Mouse (Mus musculus) heart, adult 18-20 months (tissue): ENCODE data around the gene Ptpn4. TPM values are rescaled to one million over a fixed set of nuclear protein-coding genes. Genes with fewer than 3 reads are reported as not detected.

Source experiments
- DNase-seq, 2 experiments: peaks; one replicate each; pipeline ENCODE4 v3.0.0; 2021 to 2022; ENCODE audit warnings: mixed read lengths in 1 of 2
- long read RNA-seq, 2 experiments: library from polyadenylated mRNA; stranded (forward); transcript quantifications; one replicate each; pipeline ENCODE4 v2.0.0; 2021
- total RNA-seq, 2 experiments: library from RNA; stranded (reverse); gene quantifications; 2 replicates each; pipeline ENCODE4 v1.2.3; 2021

Gene Ptpn4
- 10 to 100 TPM; 28.1 to 30.2 TPM for total RNA-seq
- long read RNA-seq, experiment 1, full-length matches to known transcripts = 3 of 5 reads
- long read RNA-seq, experiment 1, partial matches to known transcripts = 1 of 5 reads
- long read RNA-seq, experiment 1, other reads (novel, unspliced or antisense) = 1 of 5 reads
- long read RNA-seq, experiment 2, full-length matches to known transcripts = 1 of 1 reads
- long read RNA-seq, experiment 2, partial matches to known transcripts = 0 of 1 reads
- long read RNA-seq, experiment 2, other reads (novel, unspliced or antisense) = 0 of 1 reads

DNA sequence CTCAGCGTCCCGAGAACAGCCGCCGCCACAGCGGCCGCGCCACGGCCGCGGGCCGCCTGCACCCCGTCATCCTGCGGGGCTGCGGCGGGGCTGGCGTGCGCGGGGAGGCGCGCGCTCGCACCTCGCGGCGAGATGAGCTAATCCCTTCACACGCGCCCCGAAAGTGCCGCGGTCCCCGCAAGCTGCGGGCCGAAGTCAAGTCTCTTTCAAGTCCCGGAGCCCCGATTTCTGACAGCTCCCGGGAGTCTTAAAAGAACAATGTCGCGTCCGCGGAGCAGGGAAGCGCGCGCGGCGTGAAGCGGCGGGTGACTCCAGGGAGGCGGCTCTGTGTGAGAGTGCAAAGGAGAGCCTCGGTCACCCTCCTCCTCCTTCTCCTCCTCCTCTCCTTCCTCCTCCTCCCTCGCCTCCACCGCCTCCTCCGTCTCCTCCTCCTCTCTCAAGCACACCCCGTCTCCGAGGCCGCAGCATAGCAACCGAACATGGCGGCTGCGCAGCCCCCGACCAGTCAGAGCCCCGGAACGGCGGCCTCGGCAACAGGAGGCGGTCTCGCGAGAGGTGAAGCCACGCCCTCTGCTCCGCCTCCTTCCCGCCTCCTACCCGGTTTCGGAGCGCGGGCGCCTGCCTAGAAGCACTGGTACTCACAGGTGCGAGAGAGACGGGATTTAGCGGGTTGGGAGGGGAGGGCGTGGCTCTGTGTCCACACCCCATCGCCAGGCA lies at the start of gene Ptpn4:
Gene Ptpn4 (minus strand): TSS at position 579 of the 717 bp plus-strand sequence.
- DNase-seq = peak; percentile 98

- DNase-seq = no peak
Measured at GRCm38 (mm10) chr1:119886320-119886719, 48.9 kb upstream of the Ptpn4 start.

GRCm38 (mm10) chr1:119884272-119884671 lies 46.9 kb upstream of the Ptpn4 start:
- DNase-seq = no peak

DNA sequence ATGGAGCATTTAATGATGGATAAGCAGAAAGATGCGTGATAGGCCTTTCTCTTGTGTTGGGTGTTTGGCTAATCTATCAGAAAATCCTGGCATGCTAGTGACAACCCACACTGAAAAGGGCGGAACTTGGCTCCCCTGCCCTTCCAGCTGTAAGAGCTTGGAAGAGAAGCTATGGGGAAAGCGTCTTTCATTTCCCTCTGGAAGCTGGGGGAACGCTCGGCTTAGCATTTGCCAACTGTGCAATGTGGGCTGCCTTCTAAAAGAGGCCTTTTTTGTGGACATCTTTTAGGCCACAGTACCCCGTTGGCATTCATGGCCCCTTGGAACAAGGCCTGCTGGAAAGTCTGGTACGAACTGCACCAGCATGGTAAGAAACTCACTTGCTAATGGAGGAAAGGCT lies 41.5 kb upstream of the Ptpn4 start:
- peak; percentile 12 to 29 for DNase-seq

DNA sequence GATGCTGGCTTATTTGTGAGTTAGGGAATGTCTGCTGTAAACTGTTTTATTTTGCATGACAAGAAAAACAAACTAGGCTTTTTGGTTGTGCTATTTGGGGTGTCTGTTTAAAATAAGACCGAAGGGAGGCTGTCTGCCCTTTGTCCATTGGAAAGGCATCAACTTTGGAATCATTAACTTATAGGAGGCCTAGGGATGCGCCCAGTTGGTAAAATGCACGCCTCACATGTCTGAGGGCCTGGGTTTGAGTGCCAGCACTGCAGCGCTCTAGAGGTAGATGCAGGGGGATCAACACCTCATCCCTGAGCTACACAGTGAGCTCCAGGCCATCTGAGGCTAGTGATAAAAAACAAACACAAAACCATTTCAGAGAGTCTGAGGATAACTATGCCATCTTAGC lies 40.1 kb upstream of the Ptpn4 start:
- no peak for DNase-seq

DNA sequence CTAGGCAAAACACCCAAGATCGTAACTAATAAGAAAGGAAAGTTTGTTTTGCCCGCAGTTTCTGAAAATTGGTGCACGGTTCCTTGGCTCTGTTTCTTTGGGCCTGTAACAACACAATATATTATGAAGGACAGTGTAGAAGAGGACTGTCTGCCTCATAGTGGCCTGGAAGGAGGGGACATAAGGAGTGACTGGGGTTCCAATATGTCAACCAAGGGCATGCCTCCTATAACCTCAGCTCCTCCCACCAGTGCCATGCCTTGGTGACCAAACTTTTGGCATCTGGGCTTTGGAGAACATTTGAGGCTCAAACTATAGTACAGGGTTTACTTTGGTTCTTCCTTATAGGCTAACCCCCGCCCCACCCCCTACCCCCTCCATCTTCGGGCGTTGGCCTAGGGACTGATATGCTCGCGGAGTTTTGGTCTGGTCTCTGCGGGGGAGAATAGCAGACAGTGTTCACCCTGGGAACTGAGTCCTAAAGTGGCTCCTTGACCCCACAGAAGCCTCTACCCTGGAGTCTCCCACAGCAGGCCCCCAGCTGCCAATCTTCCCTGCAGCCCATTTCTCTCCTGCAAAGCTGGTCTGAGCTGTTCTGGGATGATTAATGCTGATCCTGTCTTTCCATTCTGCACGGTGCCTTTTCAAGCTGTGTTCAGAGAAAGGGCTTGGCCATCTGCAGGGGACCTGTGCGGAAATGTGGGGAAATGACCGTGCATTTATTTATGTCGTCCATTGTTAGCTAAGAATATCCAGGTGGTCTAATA lies 31.2 kb upstream of the Ptpn4 start:
- DNase-seq = no peak

GRCm38 (mm10) chr1:119867300-119867699 lies 29.9 kb upstream of the Ptpn4 start:
- no peak for DNase-seq

- DNase-seq = no peak
Measured at GRCm38 (mm10) chr1:119865311-119865710, 27.9 kb upstream of the Ptpn4 start.

- no peak for DNase-seq
Measured at GRCm38 (mm10) chr1:119863507-119864296, 26.3 kb upstream of the Ptpn4 start.

DNA sequence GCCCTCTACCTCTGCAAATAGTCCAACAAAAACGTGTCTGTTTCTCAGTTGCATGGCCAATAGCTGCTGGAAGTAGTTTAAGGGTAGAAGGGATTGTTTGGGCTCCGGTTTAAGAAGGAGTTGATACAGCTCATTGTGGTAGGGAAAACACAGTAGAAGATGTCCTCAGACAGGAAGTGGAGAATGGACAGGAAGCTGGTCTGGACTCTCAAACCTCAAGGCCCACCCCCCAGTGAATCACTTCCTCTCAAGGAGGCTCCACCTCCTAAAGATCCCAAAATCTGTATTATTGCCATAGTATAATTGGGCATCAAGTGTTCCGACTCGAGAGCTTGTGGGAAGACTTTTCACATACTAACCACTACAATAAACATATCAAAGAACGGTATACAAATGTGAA lies 22.2 kb upstream of the Ptpn4 start:
- DNase-seq = no peak

GRCm38 (mm10) chr1:119852980-119853379 lies 15.6 kb upstream of the Ptpn4 start:
- DNase-seq = no peak

DNA sequence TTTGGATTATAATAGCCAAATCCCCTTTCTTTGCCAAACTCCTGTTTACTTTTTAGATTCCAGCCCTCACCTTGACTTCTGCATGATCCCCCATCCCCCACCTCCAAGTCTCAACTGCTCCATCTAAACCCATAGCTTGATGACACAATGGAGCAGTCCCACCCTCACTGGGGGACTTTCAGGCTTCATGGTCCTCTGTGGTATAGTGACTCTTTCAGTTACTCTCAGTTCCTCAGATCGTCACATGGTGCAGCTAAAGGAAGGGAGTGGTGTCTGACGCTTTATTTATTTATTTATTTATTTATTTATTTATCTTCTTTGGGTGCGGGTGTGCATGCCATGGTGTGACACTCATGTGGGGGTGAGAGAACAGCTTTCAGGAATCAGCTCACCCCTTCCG lies 14.9 kb upstream of the Ptpn4 start:
- no peak for DNase-seq

GRCm38 (mm10) chr1:119849146-119849935 lies 11.9 kb upstream of the Ptpn4 start:
- no peak for DNase-seq

DNA sequence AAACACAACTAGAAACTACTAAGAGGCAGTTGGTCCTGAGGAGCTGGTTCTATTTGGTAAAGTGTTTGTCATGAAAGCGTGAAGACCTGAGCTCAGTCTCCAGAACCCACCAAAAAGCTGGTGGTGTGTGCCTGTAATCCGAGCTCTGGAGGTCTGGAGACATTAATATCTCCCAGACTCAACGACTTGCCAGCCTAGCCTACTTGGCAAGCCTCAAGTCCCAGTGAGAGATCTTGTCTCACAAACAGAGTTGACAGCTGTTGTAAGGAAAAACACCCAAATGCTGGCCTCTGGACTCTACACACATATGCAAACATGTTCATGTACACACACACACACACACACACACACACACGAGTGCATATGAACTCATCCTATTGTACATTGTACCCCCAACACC lies 7.9 kb upstream of the Ptpn4 start:
- DNase-seq = no peak

GRCm38 (mm10) chr1:119843121-119843520 lies 5.7 kb upstream of the Ptpn4 start:
- DNase-seq = peak in 1 of 2 experiments; percentile 50

DNA sequence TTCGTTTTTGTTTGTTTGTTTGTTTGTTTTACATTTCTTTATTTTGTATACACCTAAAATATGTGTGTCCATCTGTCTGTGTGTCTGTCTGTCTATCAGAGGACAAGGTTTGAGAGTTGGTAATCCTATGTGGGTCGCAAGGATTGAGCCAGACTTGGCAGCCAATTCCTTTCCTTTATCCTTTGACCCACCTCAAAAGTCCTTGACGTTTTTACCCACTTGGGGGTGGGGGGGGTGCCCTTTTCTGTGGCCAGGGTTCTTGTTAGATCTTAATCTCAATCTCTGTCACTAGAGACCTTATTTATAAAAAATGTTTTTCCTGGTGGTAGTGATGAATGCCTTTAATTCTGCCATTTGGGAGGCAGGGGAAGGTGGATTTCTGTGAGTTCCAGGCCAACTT lies 828 bp upstream of the Ptpn4 start:
- DNase-seq = no peak

DNA sequence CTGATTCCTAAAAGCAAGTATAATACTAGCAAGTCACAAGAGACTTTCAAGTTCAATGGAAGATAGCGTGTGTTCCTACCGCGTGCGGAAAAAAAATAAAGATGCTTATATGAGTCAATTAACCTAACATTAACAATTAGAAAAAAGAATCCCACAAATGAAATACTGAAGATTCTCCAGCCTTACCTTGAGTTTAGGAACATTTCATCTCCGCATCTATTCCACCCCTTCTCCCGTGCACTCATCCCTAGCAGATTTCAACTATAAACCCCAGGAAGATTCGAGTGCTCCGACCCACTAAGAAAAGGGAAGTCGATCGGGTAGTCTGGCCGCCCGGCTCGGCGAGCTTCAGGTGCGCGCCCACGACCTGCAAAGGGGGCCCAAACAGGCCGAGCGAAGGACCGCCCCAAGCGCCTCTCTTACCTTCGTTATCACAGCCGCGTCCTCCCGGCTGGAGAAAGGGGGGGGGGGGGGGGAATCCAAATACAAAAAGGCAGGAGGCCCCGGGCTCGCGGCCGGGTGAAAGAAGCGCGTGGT lies 866 bp downstream of the Ptpn4 start:
- DNase-seq = peak; percentile 21 to 57

DNA sequence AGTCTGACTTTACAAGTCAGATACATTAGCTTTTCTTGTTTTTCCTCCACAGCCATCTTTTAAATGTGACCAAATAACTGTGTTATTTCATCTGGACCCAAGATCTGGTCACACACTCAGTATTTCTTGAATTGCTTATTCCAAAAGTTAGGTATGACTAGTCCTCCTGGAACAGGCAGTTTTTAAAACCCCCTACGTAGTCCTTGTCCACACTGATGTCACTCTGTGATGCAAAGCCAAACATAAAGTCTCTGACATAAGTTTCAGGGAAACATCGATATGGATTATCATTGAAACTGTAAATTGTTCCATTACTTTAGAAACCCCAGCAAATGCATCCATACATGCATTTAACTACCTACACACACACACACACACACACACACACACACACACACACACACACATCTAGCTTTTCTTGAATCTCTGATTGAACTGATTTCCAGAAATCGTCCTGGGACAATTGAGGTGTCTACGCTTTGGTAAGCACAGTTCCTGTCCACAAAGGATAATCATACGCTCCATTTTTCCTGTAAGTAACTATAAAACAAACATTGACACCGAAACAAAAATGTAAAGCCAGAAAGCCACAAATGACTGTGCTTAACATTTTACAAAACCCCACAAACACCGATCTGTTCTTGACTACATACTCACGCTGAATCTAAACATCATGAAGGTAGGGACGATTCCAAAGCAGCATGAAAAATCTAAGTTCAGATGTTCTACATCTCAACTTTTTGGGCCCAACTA lies 1.5 kb downstream of the Ptpn4 start:
- DNase-seq = no peak

DNA sequence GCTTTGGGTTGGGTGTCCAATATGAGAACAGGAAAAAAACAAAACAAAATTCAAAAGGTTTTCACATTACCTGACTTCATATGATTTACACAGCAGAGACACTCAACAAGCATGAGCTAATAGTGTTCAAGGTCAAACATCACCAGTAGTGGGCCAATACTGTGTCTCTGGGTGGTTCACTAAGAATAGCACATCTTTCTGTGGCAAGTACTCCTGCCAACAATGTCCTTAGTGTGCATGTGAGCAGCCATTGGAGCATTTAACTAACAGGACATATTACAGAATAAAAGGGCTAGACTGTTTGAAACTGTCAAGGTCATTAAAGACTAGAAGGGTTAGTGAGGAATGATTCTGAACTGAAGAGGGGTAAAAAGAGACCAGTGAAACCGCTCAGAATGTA lies 9.3 kb downstream of the Ptpn4 start:
- peak; percentile 42 to 66 for DNase-seq

- DNase-seq = peak; percentile 29 to 68
Measured at GRCm38 (mm10) chr1:119818704-119819103, 18.7 kb downstream of the Ptpn4 start.
